Mouse (Mus musculus) bone marrow macrophage, adult 2 months (primary cell): ENCODE results near the gene Nudt2. TPM values are rescaled to one million over a fixed set of nuclear protein-coding genes. Genes with fewer than 3 reads are reported as not detected.

Experiments
- H3K27ac ChIP-seq: 2 replicates; pipeline ENCODE4 v1.5.1; 2012; ENCODE audit warnings: low read depth, low read length; ENCODE audit not compliant: insufficient read depth
- H3K4me1 ChIP-seq: 2 replicates; pipeline ENCODE4 v1.6.1; 2012; ENCODE audit warnings: low read length; ENCODE audit not compliant: control insufficient read depth, insufficient read depth
- H3K4me3 ChIP-seq: 2 replicates; pipeline ENCODE4 v1.5.1; 2012; ENCODE audit warnings: mild to moderate bottlenecking, low read length, moderate library complexity; ENCODE audit not compliant: insufficient read depth
- CTCF ChIP-seq: IDR thresholded peaks from 2 replicates; pipeline ENCODE4 v1.5.1; 2012; ENCODE audit warnings: low read depth, mild to moderate bottlenecking, low read length, moderate library complexity
- POLR2A ChIP-seq: IDR thresholded peaks from 2 replicates; pipeline ENCODE4 v1.6.1; 2012; ENCODE audit warnings: mild to moderate bottlenecking, low read depth, low read length, borderline replicate concordance
- polyA plus RNA-seq: library from polyadenylated mRNA; stranded (reverse); fragments of >200 nt; gene quantifications from 2 replicates; pipeline ENCODE4 v1.2.4, GENCODE M21; 2012; ENCODE audit not compliant: missing spikeins, insufficient read depth, insufficient read length

The Nudt2 gene
- polyA plus RNA-seq, 1 experiment, result 29.4 TPM

DNA sequence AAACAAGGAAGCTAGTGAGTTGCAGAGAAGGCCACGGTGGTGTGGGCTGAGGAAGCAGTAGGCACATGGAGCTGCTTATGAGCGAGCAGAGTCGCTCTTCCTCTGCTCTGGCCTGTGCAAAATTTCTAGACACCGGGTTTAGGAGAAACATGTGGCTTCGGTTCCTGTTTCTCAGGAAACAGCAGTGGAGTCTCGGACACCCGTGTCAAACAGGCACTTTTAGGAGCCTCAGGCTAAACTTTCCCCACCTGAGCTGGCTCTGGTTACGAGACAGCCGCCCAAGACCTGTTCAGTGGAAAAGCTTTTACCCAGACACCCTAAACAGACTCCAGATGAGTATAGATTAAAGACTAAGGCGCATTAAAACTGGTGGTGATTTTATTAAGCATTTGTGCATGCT, 4.2 kb downstream of the Nudt2 start:
- TF ChIP-seq CTCF (no peak), POLR2A (no peak)
- Histone ChIP-seq H3K4me1 (peaks cover 8% of the 10 kb centered on the region), H3K4me3 (peak overlapping the region; percentile 2; the same call in 1 of the 2 replicates), H3K27ac (peak overlapping the region; percentile 58)

- TF ChIP-seq CTCF, result no peak
- no peak for TF ChIP-seq POLR2A
- no peak overlapping the region for H3K27ac ChIP-seq
- no peak overlapping the region for H3K4me3 ChIP-seq
- peaks cover 8% of the 10 kb centered on the region for H3K4me1 ChIP-seq
These were observed 5.2 kb downstream of the Nudt2 start for GRCm38 (mm10) chr4:41470051-41470683.

DNA sequence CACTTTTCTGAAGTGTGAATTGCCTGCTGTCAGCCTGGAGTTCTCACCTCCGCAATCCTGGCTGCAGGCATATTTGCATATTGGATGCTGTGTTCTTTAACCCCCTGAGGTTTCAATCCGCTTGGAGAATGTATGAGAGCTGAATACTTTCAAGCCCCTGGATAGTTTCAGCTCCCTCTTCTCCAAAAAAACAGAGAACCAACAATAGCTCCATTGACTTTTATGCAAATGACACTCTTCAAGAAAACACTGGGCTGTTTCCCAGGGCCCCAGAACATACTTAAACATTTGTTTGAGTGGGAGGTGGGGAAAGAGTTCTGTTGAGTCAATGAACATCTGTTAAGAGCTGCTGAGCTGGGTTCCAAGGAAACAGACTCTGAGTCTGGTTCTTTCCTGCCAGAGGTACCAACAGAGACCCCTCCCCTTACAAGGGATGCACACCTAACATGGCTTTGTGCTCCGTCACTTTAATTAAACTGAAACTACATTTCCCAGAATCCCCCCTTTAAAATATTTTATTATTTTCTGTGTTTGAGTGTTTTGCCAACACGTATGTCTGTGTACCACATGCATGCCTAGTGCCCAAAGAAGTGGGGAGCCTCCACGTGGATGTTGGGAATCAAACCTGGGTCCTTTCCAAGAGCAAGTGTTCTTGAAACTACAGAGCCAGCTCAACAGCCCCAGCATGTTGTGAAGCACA, 5.9 kb downstream of the Nudt2 start:
- no peak overlapping the region for H3K27ac ChIP-seq
- no peak overlapping the region for H3K4me3 ChIP-seq
- peaks cover 7% of the 10 kb centered on the region for H3K4me1 ChIP-seq
- TF ChIP-seq POLR2A (no peak), CTCF (no peak)

DNA sequence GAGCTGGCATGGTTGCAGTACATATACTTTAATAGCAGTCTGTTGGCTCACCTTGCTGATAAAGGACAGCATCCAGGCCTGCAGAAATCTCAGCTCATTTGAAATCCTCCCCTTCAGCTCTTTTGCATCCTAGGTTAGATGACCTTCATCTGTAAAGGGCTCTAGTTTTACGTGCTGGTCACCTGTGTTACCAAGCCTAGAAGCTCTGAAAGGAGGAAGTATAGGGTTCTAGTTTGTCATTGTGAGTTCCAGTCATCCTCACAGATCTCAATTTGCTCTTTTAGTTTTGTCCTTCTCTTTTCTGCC, 6.4 kb downstream of the Nudt2 start:
- H3K4me3 ChIP-seq, result no peak overlapping the region
- H3K4me1 ChIP-seq, result peaks cover 5% of the 10 kb centered on the region
- no peak overlapping the region for H3K27ac ChIP-seq
- TF ChIP-seq CTCF, result no peak
- TF ChIP-seq POLR2A, result no peak

GRCm38 (mm10) chr4:41477648-41478160, 12.8 kb downstream of the Nudt2 start:
- H3K27ac ChIP-seq, result no peak overlapping the region
- no peaks in the 10 kb centered on the region for H3K4me1 ChIP-seq
- no peak overlapping the region for H3K4me3 ChIP-seq
- TF ChIP-seq POLR2A (no peak), CTCF (no peak)

- no peak for TF ChIP-seq CTCF
- no peak for TF ChIP-seq POLR2A
- Histone ChIP-seq H3K27ac (no peak overlapping the region), H3K4me1 (no peaks in the 10 kb centered on the region), H3K4me3 (no peak overlapping the region)
These were observed 14.0 kb downstream of the Nudt2 start for GRCm38 (mm10) chr4:41478751-41479455.

GRCm38 (mm10) chr4:41479456-41479804, 14.5 kb downstream of the Nudt2 start:
- no peak overlapping the region for H3K27ac ChIP-seq
- TF ChIP-seq CTCF (no peak), POLR2A (no peak)
- H3K4me1 ChIP-seq, result no peaks in the 10 kb centered on the region
- H3K4me3 ChIP-seq, result no peak overlapping the region

DNA sequence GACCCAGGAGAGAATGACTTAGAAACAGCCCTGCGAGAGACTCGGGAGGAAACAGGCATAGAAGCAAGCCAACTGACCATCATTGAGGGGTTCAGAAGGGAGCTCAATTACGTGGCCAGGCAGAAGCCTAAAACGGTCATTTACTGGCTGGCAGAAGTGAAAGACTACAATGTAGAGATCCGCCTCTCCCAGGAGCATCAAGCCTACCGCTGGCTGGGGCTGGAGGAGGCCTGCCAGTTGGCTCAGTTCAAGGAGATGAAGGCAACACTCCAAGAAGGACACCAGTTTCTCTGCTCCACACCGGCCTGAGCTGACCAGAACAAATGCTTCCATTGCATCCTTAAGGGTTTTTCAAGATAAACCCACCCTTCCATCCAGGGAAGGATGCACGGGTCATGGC, 15.3 kb downstream of the Nudt2 start:
- Histone ChIP-seq H3K4me1 (no peaks in the 10 kb centered on the region), H3K4me3 (no peak overlapping the region), H3K27ac (no peak overlapping the region)
- TF ChIP-seq POLR2A, result no peak
- TF ChIP-seq CTCF, result no peak

- Histone ChIP-seq H3K4me1 (no peaks in the 10 kb centered on the region), H3K4me3 (no peak overlapping the region), H3K27ac (no peak overlapping the region)
- no peak for TF ChIP-seq CTCF
- no peak for TF ChIP-seq POLR2A
These were observed 16.7 kb downstream of the Nudt2 start for GRCm38 (mm10) chr4:41481601-41482017.

GRCm38 (mm10) chr4:41492951-41493350, 28.0 kb downstream of the Nudt2 start:
- H3K4me3 ChIP-seq, result no peak overlapping the region
- H3K27ac ChIP-seq, result no peak overlapping the region
- H3K4me1 ChIP-seq, result peaks cover 8% of the 10 kb centered on the region; the same call in 1 of the 2 replicates
- TF ChIP-seq POLR2A, result no peak
